In genomic region chr2:22864394-22865037, GRCm38 (mm10) we compare ENCODE assay signal across 8 mouse cellular contexts. TPM values are rescaled to one million over a fixed set of nuclear protein-coding genes. Genes with fewer than 3 reads are reported as not detected.
DNase-seq lines count a peak whose midpoint lies in the region; ATAC-seq and TF ChIP-seq lines count a peak whose summit lies in the region.
"Not testable (repeated sequence)": the region's sequence is repeated elsewhere in the genome, so short reads cannot be mapped to it uniquely, and the experiment has no call there.

No protein-coding gene starts in this region.

- H3K4me2 ChIP-seq in heart, embryonic 14.5 days (ENCODE audit: low read length); liver, embryonic 14.5 days (ENCODE audit: low read depth); neural tube, embryonic 12.5 days (replicated peaks); stomach, postnatal 0 days (replicated peaks; ENCODE audit: low read depth): not testable (repeated sequence)

- not testable (repeated sequence) for H3K27me3 ChIP-seq in heart, embryonic 14.5 days (ENCODE audit: control insufficient read depth, insufficient read depth, low read length); liver, embryonic 14.5 days (ENCODE audit: control insufficient read depth, insufficient read depth, low read length); neural tube, embryonic 12.5 days (replicated peaks); stomach, postnatal 0 days (ENCODE audit: control insufficient read depth, insufficient read depth, low read length)

- not testable (repeated sequence) for H3K4me3 ChIP-seq in heart, embryonic 14.5 days (ENCODE audit: control insufficient read depth in 1 of 2, insufficient read depth in 1 of 2, low read depth in 1 of 2, low read length in 2 of 2); liver, embryonic 14.5 days (ENCODE audit: insufficient read depth in 1 of 2, low read depth in 2 of 2, low read length in 2 of 2); neural tube, embryonic 12.5 days; stomach, postnatal 0 days (ENCODE audit: low read depth, low read length)

- H3K9ac ChIP-seq in heart, embryonic 14.5 days (ENCODE audit: low read length); liver, embryonic 14.5 days (replicated peaks); neural tube, embryonic 12.5 days; stomach, postnatal 0 days (ENCODE audit: low read length): not testable (repeated sequence)

- not testable (repeated sequence) for H3K27ac ChIP-seq in heart, embryonic 14.5 days (replicated peaks in 1 of 2; ENCODE audit: control insufficient read depth in 1 of 2, insufficient read depth in 1 of 2, low read depth in 2 of 2, low read length in 2 of 2); liver, embryonic 14.5 days; neural tube, embryonic 12.5 days; stomach, postnatal 0 days (replicated peaks)

- not testable (repeated sequence) for H3K9me3 ChIP-seq in heart, embryonic 14.5 days (ENCODE audit: control insufficient read depth, low read length); liver, embryonic 14.5 days (ENCODE audit: control insufficient read depth, low read length); neural tube, embryonic 12.5 days; stomach, postnatal 0 days (ENCODE audit: control insufficient read depth, low read length)

- peak; percentile 90 for ATAC-seq in CD4-positive, CD25-positive, alpha-beta regulatory T cell, adult 4 months
- ATAC-seq in erythroid progenitor cell, adult 5-6 weeks (replicated peaks; ENCODE audit: low FRiP score, poor library complexity, severe bottlenecking): peak; percentile 75; the same call in 1 of the 2 replicates
- ATAC-seq in heart, embryonic 14.5 days (ENCODE audit: insufficient number of reproducible peaks, insufficient read depth, low FRiP score, low read depth): peak; percentile 54; the same call in 1 of the 2 replicates
- peak; percentile 47; the same call in 1 of the 2 replicates for ATAC-seq in liver, embryonic 14.5 days (ENCODE audit: insufficient read depth)
- ATAC-seq in neural tube, embryonic 12.5 days (ENCODE audit: low FRiP score, low read depth): peak; percentile 93
- peak; percentile 82 for ATAC-seq in stomach, postnatal 0 days (ENCODE audit: low FRiP score, low TSS enrichment)

- H3K4me1 ChIP-seq in heart, embryonic 14.5 days (ENCODE audit: control insufficient read depth in 2 of 2, insufficient read depth in 2 of 2, low read length in 2 of 2); liver, embryonic 14.5 days (replicated peaks; ENCODE audit: control insufficient read depth in 2 of 2, insufficient read depth in 2 of 2, low read length in 1 of 2); neural tube, embryonic 12.5 days; stomach, postnatal 0 days (replicated peaks; ENCODE audit: control insufficient read depth, insufficient read depth): not testable (repeated sequence)

- H3K36me3 ChIP-seq in heart, embryonic 14.5 days (ENCODE audit: control insufficient read depth, insufficient read depth, low read length); liver, embryonic 14.5 days (replicated peaks; ENCODE audit: control insufficient read depth, insufficient read depth, low read depth); neural tube, embryonic 12.5 days; stomach, postnatal 0 days (ENCODE audit: control insufficient read depth, insufficient read depth, low read length): not testable (repeated sequence)

- TF ChIP-seq CTCF in liver, embryonic 14.5 days (IDR thresholded peaks at IDR 0.05; ENCODE audit: low read depth): peak; percentile 88
- peak; percentile 90 for TF ChIP-seq CTCF in stomach, postnatal 0 days (IDR thresholded peaks at IDR 0.05; ENCODE audit: low read depth)

- whole genome bisulfite sequencing in heart, embryonic 14.5 days: 2% methylated on average over 6 of the region's 6 CpGs
- WGBS in liver, embryonic 14.5 days (ENCODE audit: insufficient replicate concordance): 5% methylated on average over 6 of the region's 6 CpGs
- WGBS in neural tube, embryonic 12.5 days: 5% methylated on average over 6 of the region's 6 CpGs
- 2% methylated on average over 6 of the region's 6 CpGs for WGBS in stomach, postnatal 0 days

- DNase-seq in brain, embryonic 18.5 days (ENCODE audit: low read depth, low spot score): peak; percentile 36
- DNase-seq in kidney, postnatal 25 days: peak; percentile 47 to 48
- peak; percentile 3 to 35 (median 10) for DNase-seq in liver, embryonic 14.5 days (ENCODE audit: low read depth in 3 of 3, low spot score in 3 of 3)
- DNase-seq in stomach, postnatal 0 days (ENCODE audit: low spot score): peak; percentile 74

- not testable (repeated sequence) for TF ChIP-seq EP300 in liver, embryonic 14.5 days (IDR thresholded peaks at IDR 0.05; ENCODE audit: low read depth); stomach, postnatal 0 days (optimal IDR thresholded peaks at IDR 0.05)

RNA-seq across cellular contexts. Expression of gene Pdss1, which starts 30.8 kb away (rescaled TPM):
- polyA plus RNA-seq in CD4-positive, CD25-positive, alpha-beta regulatory T cell, adult 4 months (2017; shearing (Covaris generic)): 1 to 10 TPM; 9.4 to 9.5 TPM
- total RNA-seq in erythroid progenitor cell, adult 5-6 weeks (2015; ENCODE audit: low replicate concordance): 4.0 and 23.1 TPM in 2 replicates
- 8.2 and 11.0 TPM in 2 replicates for total RNA-seq in erythroid progenitor cell, adult 5-6 weeks (2017; ENCODE audit: low replicate concordance)
- polyA plus RNA-seq in heart, embryonic 14.5 days (2014; fragmentation: Nextera tagmentation; extraction: Ambion mirVana): 29.5 and 33.1 TPM in 2 replicates
- 7.0 and 8.8 TPM in 2 replicates for polyA plus RNA-seq in liver, embryonic 14.5 days (2012; rRNA removed)
- polyA plus RNA-seq in liver, embryonic 14.5 days (2014; fragmentation: Nextera tagmentation; extraction: Ambion mirVana): 14.0 and 15.4 TPM in 2 replicates
- 20.2 and 23.1 TPM in 2 replicates for polyA plus RNA-seq in neural tube, embryonic 12.5 days (2016; fragmentation: Nextera tagmentation; extraction: Ambion mirVana)
- polyA plus RNA-seq in stomach, postnatal 0 days (2015; fragmentation: Nextera tagmentation; extraction: Ambion mirVana): 12.3 and 13.1 TPM in 2 replicates

Comparison
In these comparisons a context has a peak if more than half of its experiments do, and no peak if none do; other contexts are left out.
1. DNase-seq: peak in every context shown above with its lines; median percentile 74 in stomach, postnatal 0 days; 48 in kidney, postnatal 25 days; 36 in brain, embryonic 18.5 days; 10 in liver, embryonic 14.5 days.